Mouse (Mus musculus): ENCODE data around the gene Gm42372.

DNA sequence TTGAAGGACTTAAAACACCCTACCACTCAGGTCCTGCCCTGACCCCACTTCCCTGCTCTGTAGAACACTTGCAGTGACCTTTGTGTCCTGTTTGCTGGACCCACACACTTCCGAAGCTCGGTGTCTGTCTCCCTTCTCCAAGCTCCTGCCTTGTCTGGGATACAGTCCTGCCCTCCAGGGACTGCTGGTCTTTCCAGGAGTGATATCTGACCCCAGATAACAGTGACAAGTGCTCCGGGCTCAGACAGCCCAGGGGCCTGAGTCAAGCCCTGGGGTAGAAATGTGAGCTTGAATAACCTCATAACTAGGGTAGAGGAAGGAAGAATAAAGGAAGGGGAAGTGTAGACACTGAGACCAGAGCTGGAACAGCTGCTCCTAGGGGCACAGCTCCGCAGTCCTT, 40.8 kb downstream of the Gm42372 start:
- TF ChIP-seq CTCF (IDR thresholded peaks at IDR 0.05; ENCODE audit: borderline replicate concordance, control insufficient read depth, extremely low read depth, insufficient read depth, low read length, poor library complexity): no peak
- no peak for TF ChIP-seq POLR2A (IDR thresholded peaks at IDR 0.05; ENCODE audit: control insufficient read depth, extremely low read depth, insufficient read depth, low read length, poor library complexity)

All from thymus, adult 2 months (tissue).